9 mouse cellular contexts compared by ENCODE assay signal in genomic region chr6:30920834-30921675, GRCm38 (mm10). TPM values are rescaled to one million over a fixed set of nuclear protein-coding genes. Genes with fewer than 3 reads are reported as not detected.
DNase-seq lines count a peak whose midpoint lies in the region; ATAC-seq and TF ChIP-seq lines count a peak whose summit lies in the region.
"Had no signal": no experiment of that assay in that cellular context is flagged by ENCODE, and none has a peak within 500 bp of the region (broad histone marks: within the 10 kb centered on the region; RNA-seq: fewer than 3 reads in every experiment).

No protein-coding gene starts in this region.

- no peaks in the 10 kb centered on the region for H3K9me3 ChIP-seq in lung, embryonic 14.5 days (ENCODE audit: low read depth, low read length)
- H3K9me3 ChIP-seq in forebrain, embryonic 11.5 days (ENCODE audit: control insufficient read depth, low read length) = no peaks in the 10 kb centered on the region
- no peaks in the 10 kb centered on the region for H3K9me3 ChIP-seq in heart, postnatal 0 days (replicated peaks; ENCODE audit: control insufficient read depth, low read length)
- H3K9me3 ChIP-seq in midbrain, embryonic 16.5 days (replicated peaks; ENCODE audit: control insufficient read depth, low read length, poor library complexity, severe bottlenecking) = no peaks in the 10 kb centered on the region

- no peaks in the 10 kb centered on the region for H3K4me1 ChIP-seq in lung, embryonic 14.5 days (ENCODE audit: insufficient read depth)
- 0 out of 2 replicates have a peak, but pooled peaks cover 3% of the 10 kb centered on the region for H3K4me1 ChIP-seq in forebrain, embryonic 11.5 days (replicated peaks; ENCODE audit: control insufficient read depth, insufficient read depth, low read length)
- no peaks in the 10 kb centered on the region for H3K4me1 ChIP-seq in heart, postnatal 0 days (ENCODE audit: control insufficient read depth, insufficient read depth)
- H3K4me1 ChIP-seq in midbrain, embryonic 16.5 days (ENCODE audit: control insufficient read depth, insufficient read depth, low read length) = no peaks in the 10 kb centered on the region

- TF ChIP-seq EP300 in heart, postnatal 0 days (IDR thresholded peaks at IDR 0.05; ENCODE audit: low read depth) = no peak

- peak; percentile 58 for DNase-seq in lung, embryonic 14.5 days
- DNase-seq in lung, postnatal 14 days = no peak
- DNase-seq in forebrain, embryonic 11.5 days (ENCODE audit: low spot score) = peak; percentile 50
- DNase-seq in heart, postnatal 0 days (ENCODE audit: low spot score) = no peak
- peak in 1 of 2 experiments; percentile 13 for DNase-seq in layer of hippocampus, adult 2 months (ENCODE audit: low spot score in 2 of 2)
- DNase-seq in thymus, postnatal 10 days (ENCODE audit: low spot score in 2 of 2) = no peak
- no peak for DNase-seq in adrenal gland, postnatal 14 days

- no peaks in the 10 kb centered on the region for H3K36me3 ChIP-seq in lung, embryonic 14.5 days (ENCODE audit: insufficient read depth)
- no peaks in the 10 kb centered on the region for H3K36me3 ChIP-seq in forebrain, embryonic 11.5 days (ENCODE audit: control insufficient read depth, insufficient read depth, low read length)
- no peaks in the 10 kb centered on the region for H3K36me3 ChIP-seq in heart, postnatal 0 days (replicated peaks; ENCODE audit: control insufficient read depth, insufficient read depth, low read length)
- no peaks in the 10 kb centered on the region for H3K36me3 ChIP-seq in midbrain, embryonic 16.5 days (ENCODE audit: control insufficient read depth, insufficient read depth, low read length)

- no peaks in the 10 kb centered on the region for H3K27me3 ChIP-seq in lung, embryonic 14.5 days (ENCODE audit: insufficient read depth, low read length)
- no peaks in the 10 kb centered on the region for H3K27me3 ChIP-seq in forebrain, embryonic 11.5 days (ENCODE audit: control insufficient read depth, insufficient read depth, low read length)
- no peaks in the 10 kb centered on the region for H3K27me3 ChIP-seq in heart, postnatal 0 days (ENCODE audit: control insufficient read depth, insufficient read depth, low read length)
- no peaks in the 10 kb centered on the region for H3K27me3 ChIP-seq in midbrain, embryonic 16.5 days (ENCODE audit: control insufficient read depth, insufficient read depth, low read depth, low read length)

- peak overlapping the region; percentile 50 for H3K4me2 ChIP-seq in lung, embryonic 14.5 days
- H3K4me2 ChIP-seq in forebrain, embryonic 11.5 days (ENCODE audit: low read depth, low read length, severe bottlenecking) = 0 out of 2 replicates have a peak overlapping the region, but pooled peaks have one; percentile 18
- H3K4me2 ChIP-seq in heart, postnatal 0 days (ENCODE audit: low read depth, low read length) = peak overlapping the region; percentile 37
- H3K4me2 ChIP-seq in midbrain, embryonic 16.5 days (ENCODE audit: low read length) = peak overlapping the region; percentile 67

- TF ChIP-seq CTCF in lung, embryonic 14.5 days (IDR thresholded peaks at IDR 0.05; ENCODE audit: low read depth) = no peak
- no peak for TF ChIP-seq CTCF in heart, postnatal 0 days (IDR thresholded peaks at IDR 0.05; ENCODE audit: low read depth)
- TF ChIP-seq CTCF in layer of hippocampus, adult 2 months (conservative IDR thresholded peaks at IDR 0.05) = no peak

- no peak overlapping the region for H3K27ac ChIP-seq in lung, embryonic 14.5 days (ENCODE audit: low read depth)
- H3K27ac ChIP-seq in forebrain, embryonic 11.5 days (ENCODE audit: low read depth, low read length) = no peak overlapping the region
- H3K27ac ChIP-seq in heart, postnatal 0 days (ENCODE audit: low read depth) = no peak overlapping the region
- peak overlapping the region; percentile 55; the same call in 1 of the 2 replicates for H3K27ac ChIP-seq in layer of hippocampus, adult 2 months
- peak overlapping the region; percentile 44 for H3K27ac ChIP-seq in midbrain, embryonic 16.5 days (ENCODE audit: low read length)

- ATAC-seq in lung, embryonic 14.5 days (ENCODE audit: insufficient read depth) = no peak
- ATAC-seq in forebrain, embryonic 11.5 days (replicated peaks; ENCODE audit: low FRiP score) = no peak
- ATAC-seq in heart, postnatal 0 days (ENCODE audit: insufficient read depth, low read depth) = no peak; the same call in 1 of the 2 replicates
- 0 out of 2 replicates have a peak, but pooled peaks have one; percentile 39 for ATAC-seq in midbrain, embryonic 16.5 days
- ATAC-seq: Patski had no signal

- H3K9ac ChIP-seq in lung, embryonic 14.5 days = peak overlapping the region; percentile 0; the same call in 1 of the 2 replicates
- no peak overlapping the region for H3K9ac ChIP-seq in forebrain, embryonic 11.5 days (ENCODE audit: low read length)
- no peak overlapping the region for H3K9ac ChIP-seq in heart, postnatal 0 days (replicated peaks; ENCODE audit: low read depth, low read length)
- peak overlapping the region; percentile 61 for H3K9ac ChIP-seq in midbrain, embryonic 16.5 days (ENCODE audit: low read depth, low read length)

- 27% methylated on average over 21 of the region's 21 CpGs for WGBS in lung, embryonic 14.5 days
- 62% methylated on average over 21 of the region's 21 CpGs for WGBS in forebrain, embryonic 11.5 days
- 45% methylated on average over 21 of the region's 21 CpGs for WGBS in heart, postnatal 0 days
- WGBS in midbrain, embryonic 16.5 days = 23% methylated on average over 21 of the region's 21 CpGs

- H3K4me3 ChIP-seq in lung, embryonic 14.5 days (ENCODE audit: low read depth, low read length) = peak overlapping the region; percentile 3; the same call in 1 of the 2 replicates
- no peak overlapping the region for H3K4me3 ChIP-seq in forebrain, embryonic 11.5 days (ENCODE audit: low read depth, low read length)
- peak overlapping the region; percentile 25 for H3K4me3 ChIP-seq in heart, postnatal 0 days (ENCODE audit: low read depth, low read length)
- peak overlapping the region; percentile 43 for H3K4me3 ChIP-seq in layer of hippocampus, adult 2 months
- peak overlapping the region; percentile 39 for H3K4me3 ChIP-seq in midbrain, embryonic 16.5 days (ENCODE audit: low read depth, low read length)

RNA-seq across cellular contexts. Expression of gene Tsga13, which starts 5.7 kb away (rescaled TPM):
- 0.25 and 0.55 TPM in 2 replicates for polyA plus RNA-seq in lung, embryonic 14.5 days (2014; fragmentation: Nextera tagmentation; extraction: Ambion mirVana)
- not detected in 2 replicates for polyA plus RNA-seq in forebrain, embryonic 11.5 days (2014; fragmentation: Nextera tagmentation; extraction: Ambion mirVana)
- not detected in 2 replicates for total RNA-seq in heart, postnatal 0 days (2014; rRNA removed; ENCODE audit: low replicate concordance)
- polyA plus RNA-seq in heart, postnatal 0 days (2015; fragmentation: Nextera tagmentation; extraction: Ambion mirVana) = 0.20 TPM in 1 of 2 replicates, not detected in the other
- not detected for total RNA-seq in layer of hippocampus, adult 2 months (2021)
- 0.16 and 0.39 TPM in 2 replicates for polyA plus RNA-seq in midbrain, embryonic 16.5 days (2015; fragmentation: Nextera tagmentation; extraction: Ambion mirVana)
- not detected in 2 replicates for total RNA-seq in adrenal gland, postnatal 14 days (2021)
- polyA plus RNA-seq: Patski had no signal

RNA-seq across cellular contexts. Expression of gene Copg2, which starts 24.5 kb away (rescaled TPM):
- polyA plus RNA-seq in lung, embryonic 14.5 days (2014; fragmentation: Nextera tagmentation; extraction: Ambion mirVana) = 27.9 and 29.5 TPM in 2 replicates
- 41.5 and 44.5 TPM in 2 replicates for polyA plus RNA-seq in forebrain, embryonic 11.5 days (2014; fragmentation: Nextera tagmentation; extraction: Ambion mirVana)
- 41.5 and 48.4 TPM in 2 replicates for total RNA-seq in heart, postnatal 0 days (2014; rRNA removed; ENCODE audit: low replicate concordance)
- polyA plus RNA-seq in heart, postnatal 0 days (2015; fragmentation: Nextera tagmentation; extraction: Ambion mirVana) = 17.6 and 19.9 TPM in 2 replicates
- 10 to 100 TPM; 85.2 to 90.8 TPM for total RNA-seq in layer of hippocampus, adult 2 months (2021)
- 26.8 and 31.8 TPM in 2 replicates for polyA plus RNA-seq in midbrain, embryonic 16.5 days (2015; fragmentation: Nextera tagmentation; extraction: Ambion mirVana)
- total RNA-seq in adrenal gland, postnatal 14 days (2021) = 50.1 and 51.5 TPM in 2 replicates

RNA-seq across cellular contexts. Expression of gene Klf14, which starts 37.8 kb away (rescaled TPM):
- polyA plus RNA-seq in lung, embryonic 14.5 days (2014; fragmentation: Nextera tagmentation; extraction: Ambion mirVana) = 1.2 and 1.3 TPM in 2 replicates
- 0.33 and 0.35 TPM in 2 replicates for polyA plus RNA-seq in forebrain, embryonic 11.5 days (2014; fragmentation: Nextera tagmentation; extraction: Ambion mirVana)
- total RNA-seq in heart, postnatal 0 days (2014; rRNA removed; ENCODE audit: low replicate concordance) = 0.04 and 0.73 TPM in 2 replicates
- polyA plus RNA-seq in heart, postnatal 0 days (2015; fragmentation: Nextera tagmentation; extraction: Ambion mirVana) = 1.0 and 1.4 TPM in 2 replicates
- total RNA-seq in layer of hippocampus, adult 2 months (2021) = under 1 TPM in 1 of 2 experiments, not detected in 1; 0.22 TPM
- polyA plus RNA-seq in midbrain, embryonic 16.5 days (2015; fragmentation: Nextera tagmentation; extraction: Ambion mirVana) = 0.17 and 0.28 TPM in 2 replicates
- total RNA-seq in adrenal gland, postnatal 14 days (2021) = 0.11 and 0.33 TPM in 2 replicates
- polyA plus RNA-seq: Patski had no signal

Comparison
In these comparisons a context has a peak if more than half of its experiments do, and no peak if none do; other contexts are left out.
1. DNase-seq: peak in lung, embryonic 14.5 days (single experiment) and forebrain, embryonic 11.5 days (single experiment); none in lung, postnatal 14 days (single experiment), heart, postnatal 0 days (single experiment), thymus, postnatal 10 days (0 of 2) and adrenal gland, postnatal 14 days (single experiment).
2. H3K27ac ChIP-seq: peak in layer of hippocampus, adult 2 months (single experiment) and midbrain, embryonic 16.5 days (single experiment); none in lung, embryonic 14.5 days (single experiment), forebrain, embryonic 11.5 days (single experiment) and heart, postnatal 0 days (single experiment).
3. H3K9ac ChIP-seq: peak in lung, embryonic 14.5 days (single experiment) and midbrain, embryonic 16.5 days (single experiment); none in forebrain, embryonic 11.5 days (single experiment) and heart, postnatal 0 days (single experiment).
4. Peak in every context shown above with its lines, with median percentiles within 50 percentile points of each other: H3K4me2 ChIP-seq.